Mouse (Mus musculus): ENCODE measurements at regions not wholly inside any gene's neighbourhood (a gene's known extent, or its start where the extent isn't known, plus 50 kb on each side); places are given as distances from the start of the nearest gene placed in this dataset.

DNA sequence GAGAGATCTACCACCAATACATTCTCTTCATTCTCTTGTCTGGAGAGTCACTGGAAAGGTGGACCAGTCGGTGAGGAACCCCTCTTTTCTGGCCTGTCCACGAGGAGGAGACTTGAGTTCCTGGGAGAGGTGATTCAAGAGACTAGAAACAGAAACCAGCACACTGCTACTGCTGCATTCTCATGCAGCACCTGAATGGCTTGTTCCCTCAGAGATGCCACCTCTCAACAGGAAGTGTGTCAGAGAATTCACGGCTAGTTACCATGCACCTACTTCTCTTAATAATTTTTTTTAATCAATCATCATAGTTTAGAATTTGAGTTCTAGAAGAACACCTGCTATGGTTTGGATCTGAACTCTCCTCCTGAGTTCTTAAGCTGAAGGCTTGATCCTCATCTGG is 52.0 kb upstream of the Dynlrb2 start:
- in situ Hi-C loops (cut with MboI; ENCODE audit: low sequenced_read_pairs) = no loop called here

DNA sequence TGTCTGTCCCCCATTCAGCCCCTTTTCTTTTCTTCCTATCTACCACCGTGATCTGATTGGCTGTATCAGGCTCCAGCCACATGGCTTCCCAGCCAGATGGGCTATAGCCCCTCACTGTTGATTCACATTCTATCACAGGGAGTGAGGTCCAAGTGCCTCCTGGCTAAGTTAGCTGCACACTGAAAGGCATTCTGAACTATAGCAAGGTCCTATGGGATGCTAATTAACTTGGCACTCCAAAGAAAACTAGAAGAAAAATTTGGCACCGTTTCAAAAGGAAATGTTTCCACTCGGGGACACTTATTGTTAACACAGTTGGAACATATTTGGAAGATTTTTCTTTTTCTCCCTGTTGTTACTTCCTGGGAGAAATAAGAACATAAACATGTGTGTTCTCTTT is 53.4 kb upstream of the Dynlrb2 start:
- in situ Hi-C loops (cut with MboI; ENCODE audit: low sequenced_read_pairs) = no loop called here

DNA sequence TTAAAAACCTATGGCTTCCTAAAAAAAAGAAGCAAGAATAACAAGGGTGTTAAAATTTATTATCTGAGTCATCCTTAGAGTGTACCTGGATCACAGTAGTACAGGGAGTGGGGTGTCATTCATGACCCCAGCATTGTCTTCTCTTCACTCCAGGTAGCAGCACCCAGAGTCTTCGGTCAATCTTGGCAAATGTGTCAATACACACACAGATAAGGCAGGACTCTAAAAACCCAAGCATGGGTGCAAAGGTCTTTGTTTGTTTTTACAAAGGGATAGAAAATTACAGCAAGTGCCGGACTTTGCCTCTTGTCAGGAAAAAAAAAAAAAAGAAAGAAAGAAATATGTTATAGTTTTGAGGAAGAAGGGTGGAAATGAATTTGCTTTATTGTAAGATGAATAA is 57.3 kb upstream of the Dynlrb2 start:
- in situ Hi-C loops (cut with MboI; ENCODE audit: low sequenced_read_pairs) = loop anchor here (25.0 kb wide), 1 partner anchor 1985 kb away; no protein-coding TSS in a partner anchor

DNA sequence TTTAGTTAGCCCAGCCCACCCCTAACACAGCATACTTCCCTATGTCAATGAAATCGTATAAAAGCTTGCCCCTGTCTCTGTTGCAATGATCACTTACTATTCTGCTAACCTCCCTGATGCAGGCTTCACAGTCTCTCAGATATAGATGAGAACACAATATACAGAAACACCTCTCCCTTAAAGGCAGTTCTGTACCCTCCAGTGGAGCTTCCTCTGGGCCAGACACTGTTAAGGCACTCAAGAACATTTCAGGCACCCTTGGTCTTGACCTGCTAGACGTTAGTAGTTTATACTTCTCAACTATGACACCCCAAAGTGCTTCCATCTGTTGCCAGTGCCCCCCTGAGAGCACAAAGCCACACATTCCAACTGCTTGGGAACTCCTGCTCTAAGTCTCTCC is 61.9 kb upstream of the Dynlrb2 start:
- in situ Hi-C loops (cut with MboI; ENCODE audit: low sequenced_read_pairs) = loop anchor here (25.0 kb wide), 1 partner anchor 1981 kb away; no protein-coding TSS in a partner anchor

DNA sequence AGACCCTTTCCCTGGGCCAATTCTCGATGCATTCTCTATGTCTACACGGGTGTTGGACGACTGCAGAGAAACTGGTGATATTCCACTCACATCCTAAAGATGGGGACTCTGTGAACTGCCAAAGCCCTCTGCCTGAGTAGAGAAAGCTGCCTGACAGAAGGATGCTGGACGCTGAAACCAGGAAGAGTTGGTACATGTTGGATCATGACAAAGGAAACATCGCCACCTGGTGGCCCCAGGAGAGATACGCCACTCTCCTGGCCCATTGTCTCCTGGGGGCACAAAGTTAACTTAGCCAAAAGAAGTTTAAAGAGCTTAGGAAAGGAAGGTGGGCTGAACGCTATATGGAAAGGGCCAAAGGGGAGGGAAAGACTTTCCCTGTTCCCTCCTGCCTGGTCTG is 65.9 kb upstream of the Dynlrb2 start:
- in situ Hi-C loops (cut with MboI; ENCODE audit: low sequenced_read_pairs) = loop anchor here (25.0 kb wide), 1 partner anchor 1977 kb away; no protein-coding TSS in a partner anchor

DNA sequence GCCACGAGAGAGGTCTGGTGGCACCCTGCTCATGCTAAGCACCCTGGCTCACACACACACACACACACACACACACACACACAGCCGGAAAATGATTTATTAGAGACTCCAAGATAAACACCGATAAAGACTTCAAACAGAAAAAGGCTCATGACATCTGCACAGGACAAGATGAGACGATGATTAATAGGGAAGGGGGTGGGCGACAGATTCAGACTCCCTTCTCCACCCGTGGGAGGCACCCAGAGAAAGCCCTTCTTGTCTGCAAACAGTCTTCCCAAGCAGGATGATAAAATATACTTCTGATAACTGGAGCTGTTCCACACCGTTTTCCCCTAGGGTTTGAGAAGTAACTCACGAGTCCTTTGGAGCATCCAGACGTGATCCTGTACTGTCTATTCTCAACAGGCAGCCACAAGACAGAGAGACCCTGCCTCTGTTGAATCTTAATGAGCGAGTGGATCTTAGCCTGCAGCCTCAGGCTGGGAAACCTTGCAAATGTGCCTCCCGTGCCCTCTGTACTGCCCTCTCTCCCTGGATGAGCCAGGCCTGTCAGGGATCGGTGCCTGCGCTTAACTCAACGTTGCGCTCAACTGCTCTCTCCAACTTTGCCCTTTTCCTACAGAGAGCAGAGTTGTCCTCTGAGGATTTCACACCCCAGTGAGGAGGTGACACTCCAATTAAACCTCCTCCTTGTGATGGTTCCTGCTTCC is 69.3 kb upstream of the Dynlrb2 start:
- in situ Hi-C loops (cut with MboI; ENCODE audit: low sequenced_read_pairs) = loop anchor here (25.0 kb wide), 1 partner anchor 1973 kb away; no protein-coding TSS in a partner anchor

DNA sequence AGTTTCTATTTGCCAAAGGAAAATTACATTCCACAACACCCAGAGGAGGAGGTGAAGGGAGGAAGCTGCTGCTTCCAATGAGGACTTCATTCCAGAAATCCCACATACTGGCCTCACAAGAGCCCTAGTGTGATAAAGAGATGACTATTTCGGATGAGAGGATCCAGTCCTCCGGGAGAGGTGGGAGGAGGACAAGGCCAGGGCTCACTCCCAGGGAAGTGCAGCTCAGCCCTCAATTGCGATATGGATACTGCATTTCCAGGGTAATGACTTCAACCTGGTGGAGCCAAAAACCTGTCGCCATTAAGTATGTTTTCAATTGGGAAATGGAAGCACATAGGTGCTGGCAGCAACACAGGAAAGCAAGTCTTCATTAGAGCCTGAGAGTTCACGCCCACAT is 74.7 kb upstream of the Dynlrb2 start:
- in situ Hi-C loops (cut with MboI; ENCODE audit: low sequenced_read_pairs) = loop anchor here (25.0 kb wide), 1 partner anchor 1968 kb away; no protein-coding TSS in a partner anchor

DNA sequence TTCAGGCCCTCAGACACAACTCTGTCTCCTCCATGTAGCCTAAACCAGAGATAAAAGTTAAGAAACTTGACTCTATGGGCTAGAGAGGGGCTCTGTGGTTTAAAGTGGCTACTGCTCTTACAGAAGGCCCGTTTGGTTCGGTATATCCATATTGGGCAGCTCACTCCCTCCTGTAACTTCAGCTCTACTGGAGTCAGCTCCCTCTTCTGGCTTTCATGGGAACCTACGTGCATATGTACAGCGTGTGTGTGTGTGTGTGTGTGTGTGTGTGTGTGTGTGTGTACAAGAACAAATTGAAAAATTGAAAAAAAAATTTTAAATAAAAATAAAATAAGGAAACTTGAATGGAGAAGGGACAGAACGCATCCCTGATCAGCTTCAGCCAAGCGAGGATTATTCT is 75.1 kb upstream of the Dynlrb2 start:
- in situ Hi-C loops (cut with MboI; ENCODE audit: low sequenced_read_pairs) = loop anchor here (25.0 kb wide), 1 partner anchor 1967 kb away; no protein-coding TSS in a partner anchor

DNA sequence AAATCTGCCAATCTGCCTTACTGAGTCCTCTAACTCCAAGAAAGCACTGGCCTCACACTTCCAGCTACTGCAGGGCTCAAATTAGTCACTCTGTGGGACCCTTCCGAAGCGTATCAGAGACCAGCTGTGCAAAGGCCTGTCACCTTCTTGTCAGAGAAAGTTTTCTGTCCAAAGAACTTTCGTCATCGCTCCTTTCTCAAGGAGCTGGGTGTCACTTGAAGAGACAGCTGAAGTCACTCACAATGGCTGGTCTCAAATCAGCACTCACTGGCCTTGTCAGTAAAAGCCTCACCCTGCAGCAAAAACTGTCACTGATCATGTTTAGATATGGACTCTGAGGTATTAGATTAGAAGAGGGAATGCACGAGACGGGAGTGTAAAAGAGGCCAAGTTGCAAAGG is 81.9 kb upstream of the Dynlrb2 start:
- in situ Hi-C loops (cut with MboI; ENCODE audit: low sequenced_read_pairs) = no loop called here

DNA sequence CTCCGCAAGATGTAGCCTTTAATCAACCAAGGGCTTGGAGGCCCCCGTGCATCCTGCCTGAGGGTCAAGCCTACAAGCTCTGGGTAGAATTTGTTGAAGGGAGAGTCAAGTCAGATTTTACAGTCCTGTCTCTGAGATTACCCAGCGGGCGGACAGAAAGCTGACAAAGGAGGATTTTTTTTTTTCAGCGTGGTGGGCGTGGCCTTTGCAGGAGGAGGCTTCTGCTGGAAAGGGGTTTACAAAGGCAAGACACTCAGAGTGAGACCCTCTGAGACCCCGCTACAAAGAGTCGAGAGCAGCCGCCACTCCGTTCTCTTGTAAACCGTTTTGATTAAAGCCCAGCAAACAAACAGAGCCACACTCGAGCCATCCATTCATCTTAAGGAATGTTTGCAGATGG is 92.1 kb upstream of the Dynlrb2 start:
- in situ Hi-C loops (cut with MboI; ENCODE audit: low sequenced_read_pairs) = no loop called here

DNA sequence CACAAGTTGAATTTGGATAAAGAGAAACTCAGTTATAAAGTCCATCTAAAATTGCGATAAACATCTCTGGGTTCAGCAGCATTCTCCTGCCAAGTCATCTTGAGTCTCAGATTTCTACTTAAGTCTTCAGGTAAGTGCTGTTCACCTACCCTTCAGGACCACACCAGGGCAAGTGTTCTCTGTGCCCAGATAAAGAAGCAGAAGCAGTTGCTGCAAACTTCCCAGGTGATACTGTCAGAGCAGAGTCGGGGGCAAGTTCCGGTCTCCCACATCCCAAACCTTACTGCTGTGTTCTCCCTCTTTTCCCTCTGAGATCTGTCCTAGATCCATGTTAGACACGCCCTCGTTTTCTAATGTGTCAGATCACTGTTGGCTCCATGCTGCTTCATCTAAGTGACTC is 94.7 kb upstream of the Dynlrb2 start:
- in situ Hi-C loops (cut with MboI; ENCODE audit: low sequenced_read_pairs) = no loop called here

DNA sequence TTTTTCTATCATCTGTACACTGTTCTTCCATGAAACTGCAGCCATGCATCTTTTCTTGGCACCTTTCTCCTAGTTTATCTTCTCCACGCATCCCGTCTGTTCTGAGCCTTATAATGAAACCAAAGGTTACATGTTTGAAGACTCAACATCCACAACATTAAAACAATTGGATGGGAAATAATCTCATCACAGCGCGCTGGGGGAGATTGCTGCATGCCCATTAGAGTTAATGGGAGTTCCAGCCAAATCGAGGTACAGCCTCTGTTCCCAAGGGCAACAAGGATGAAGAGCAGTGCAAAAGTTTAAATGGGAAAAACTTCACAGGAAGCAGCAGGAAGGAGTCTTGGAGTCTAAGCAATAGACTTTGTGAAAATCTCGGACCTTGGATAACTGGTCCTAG is 95.8 kb upstream of the Dynlrb2 start:
- in situ Hi-C loops (cut with MboI; ENCODE audit: low sequenced_read_pairs) = no loop called here

DNA sequence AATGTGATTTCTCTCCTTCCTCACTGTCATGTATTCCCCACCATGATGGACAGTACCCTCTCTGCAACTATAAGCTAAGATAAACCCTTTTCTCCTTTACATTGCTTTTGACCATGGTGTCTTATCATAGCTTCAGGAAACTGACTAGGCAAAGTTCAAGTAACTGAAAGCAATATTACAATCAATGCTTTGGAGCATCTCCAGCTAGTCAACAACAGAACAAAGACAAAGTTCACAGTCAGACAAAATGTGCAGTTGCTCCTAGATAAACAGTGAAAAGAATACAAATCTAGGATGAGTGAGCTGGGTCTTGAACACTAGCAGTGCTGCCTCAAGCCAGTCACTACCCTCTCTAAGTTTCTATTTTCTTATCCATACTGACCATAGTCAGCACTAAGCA is 100.2 kb upstream of the Dynlrb2 start:
- in situ Hi-C loops (cut with MboI; ENCODE audit: low sequenced_read_pairs) = no loop called here

DNA sequence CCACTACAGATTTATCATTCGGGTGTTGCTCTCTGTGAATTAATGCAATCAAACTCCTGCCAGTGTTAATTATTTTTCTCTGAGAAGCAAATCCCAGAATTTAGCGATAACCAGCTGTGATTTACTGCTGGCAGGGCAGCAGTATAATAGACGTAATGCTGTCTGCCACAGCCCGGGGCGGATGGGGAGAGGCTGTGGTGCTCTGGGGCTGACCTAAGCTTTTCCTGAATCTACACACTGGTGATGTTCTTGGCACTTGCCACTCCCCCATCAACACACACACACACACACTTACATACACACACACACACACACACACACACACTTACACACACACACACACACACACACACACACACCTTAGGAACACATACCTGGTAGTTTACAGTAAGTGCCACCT is 101.4 kb upstream of the Dynlrb2 start:
- in situ Hi-C loops (cut with MboI; ENCODE audit: low sequenced_read_pairs) = no loop called here

DNA sequence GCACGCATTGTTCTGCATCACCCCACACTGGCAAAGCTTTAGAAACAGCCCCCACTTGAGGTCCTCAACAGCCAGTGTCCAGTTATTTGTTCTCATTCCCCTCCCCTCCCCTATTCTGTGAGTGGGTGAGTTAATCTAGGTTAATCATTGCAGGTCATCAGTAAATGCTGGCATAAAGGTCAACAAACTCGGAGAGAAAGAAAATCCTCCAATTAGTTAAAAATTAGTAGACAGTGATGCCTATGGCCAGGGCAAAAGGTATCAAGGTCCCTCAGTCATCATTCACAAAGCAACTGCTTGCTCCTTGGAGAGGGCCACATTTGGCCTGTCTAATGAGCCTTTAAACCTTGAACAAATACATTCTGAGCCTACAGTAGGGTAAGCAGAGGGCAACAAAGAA is 105.3 kb upstream of the Dynlrb2 start:
- in situ Hi-C loops (cut with MboI; ENCODE audit: low sequenced_read_pairs) = no loop called here

DNA sequence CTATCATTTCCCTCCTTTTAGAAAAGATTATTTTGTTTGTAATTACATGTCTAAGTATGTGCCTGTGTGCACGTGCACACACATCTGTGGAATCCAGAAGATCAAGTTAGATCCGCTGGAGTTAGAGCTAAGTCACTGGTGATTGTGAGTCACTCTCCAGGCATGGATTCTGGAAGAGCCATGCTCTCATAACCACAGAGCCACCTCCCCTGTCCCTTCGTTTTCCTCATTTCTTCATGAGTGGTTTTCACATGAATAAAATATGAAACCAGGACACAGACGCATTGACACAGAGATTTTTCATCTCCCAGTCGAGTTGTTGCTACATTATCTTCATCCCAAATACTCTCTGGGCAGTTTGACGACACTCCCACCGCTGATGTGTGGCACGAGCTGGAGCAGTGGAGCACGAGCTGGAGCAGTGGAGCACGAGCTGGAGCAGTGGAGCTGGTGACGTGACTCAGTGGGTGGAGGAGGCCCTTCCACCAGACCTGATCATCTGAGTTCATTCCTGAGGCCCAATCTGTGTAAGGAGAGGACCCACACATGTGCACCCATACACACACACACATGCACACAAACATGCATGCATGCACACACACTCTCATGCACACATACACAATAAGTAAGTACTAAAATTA is 106.1 kb upstream of the Dynlrb2 start:
- in situ Hi-C loops (cut with MboI; ENCODE audit: low sequenced_read_pairs) = no loop called here

DNA sequence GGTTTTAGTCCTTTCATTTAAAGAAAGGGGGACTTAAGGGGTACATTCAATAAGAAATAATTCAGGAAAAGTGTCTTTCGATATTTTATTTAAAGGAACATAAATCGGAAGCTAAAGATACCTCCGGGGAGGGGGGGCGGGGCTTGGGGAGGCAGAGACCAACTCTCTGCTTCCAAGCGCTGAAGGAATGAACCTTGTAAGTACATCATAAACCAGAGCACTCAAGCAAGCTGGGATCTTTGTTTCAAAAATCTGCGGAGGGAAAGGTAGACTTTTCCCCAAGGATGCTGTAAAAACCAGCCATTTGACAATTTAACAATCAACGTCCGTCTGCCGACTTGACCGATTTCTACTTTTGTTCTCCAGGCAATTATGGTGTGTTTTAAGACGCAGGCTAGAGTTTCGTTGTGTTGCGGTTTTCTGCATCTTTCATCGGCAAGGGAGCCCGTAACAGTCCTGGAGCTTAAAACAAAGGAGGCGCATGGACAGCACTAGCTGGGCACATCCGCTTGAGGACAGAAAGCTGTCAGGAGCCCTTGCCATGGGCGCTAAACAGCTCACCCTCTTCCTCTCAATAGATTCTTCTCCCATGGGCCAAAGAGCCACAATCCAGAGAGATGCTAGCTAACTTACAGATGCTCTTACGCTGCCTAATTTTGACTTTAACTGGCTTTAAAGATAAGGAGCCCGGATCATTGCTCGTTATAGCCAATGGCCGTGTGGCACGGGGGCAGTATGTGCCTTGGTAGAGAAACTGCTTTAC is 119.4 kb upstream of the Dynlrb2 start:
- in situ Hi-C loops (cut with MboI; ENCODE audit: low sequenced_read_pairs) = no loop called here

DNA sequence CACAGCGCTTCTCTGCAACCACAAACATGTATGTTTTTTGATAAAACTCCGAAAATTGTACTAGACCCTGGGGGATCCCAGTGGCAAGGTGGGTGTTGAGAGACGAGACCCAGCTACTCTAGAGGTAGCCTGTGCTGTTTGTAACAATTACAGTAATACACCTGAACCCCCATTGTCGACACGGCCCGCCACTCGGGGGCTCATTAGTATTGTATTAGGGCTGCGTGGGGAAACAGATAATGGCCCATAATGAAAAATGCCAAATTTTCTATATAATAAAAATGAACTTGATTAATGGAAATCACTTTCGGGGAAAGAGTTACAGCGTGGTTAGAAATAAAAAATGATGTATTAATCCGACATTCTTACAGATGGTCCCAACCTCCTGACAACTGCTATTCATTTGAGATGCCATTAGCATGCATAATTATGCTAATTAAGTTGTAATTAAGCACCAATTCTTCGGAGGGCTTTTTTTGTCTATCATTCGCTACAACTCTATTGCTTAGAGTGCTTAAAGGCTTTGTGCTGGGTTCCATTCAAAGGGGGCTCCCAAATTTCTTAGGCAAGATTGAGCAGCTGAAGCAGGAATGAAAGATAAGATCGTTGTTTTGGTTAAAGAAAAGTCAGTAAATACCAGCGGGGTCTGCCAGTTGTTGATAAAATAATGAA is 120.2 kb upstream of the Dynlrb2 start:
- in situ Hi-C loops (cut with MboI; ENCODE audit: low sequenced_read_pairs) = no loop called here

DNA sequence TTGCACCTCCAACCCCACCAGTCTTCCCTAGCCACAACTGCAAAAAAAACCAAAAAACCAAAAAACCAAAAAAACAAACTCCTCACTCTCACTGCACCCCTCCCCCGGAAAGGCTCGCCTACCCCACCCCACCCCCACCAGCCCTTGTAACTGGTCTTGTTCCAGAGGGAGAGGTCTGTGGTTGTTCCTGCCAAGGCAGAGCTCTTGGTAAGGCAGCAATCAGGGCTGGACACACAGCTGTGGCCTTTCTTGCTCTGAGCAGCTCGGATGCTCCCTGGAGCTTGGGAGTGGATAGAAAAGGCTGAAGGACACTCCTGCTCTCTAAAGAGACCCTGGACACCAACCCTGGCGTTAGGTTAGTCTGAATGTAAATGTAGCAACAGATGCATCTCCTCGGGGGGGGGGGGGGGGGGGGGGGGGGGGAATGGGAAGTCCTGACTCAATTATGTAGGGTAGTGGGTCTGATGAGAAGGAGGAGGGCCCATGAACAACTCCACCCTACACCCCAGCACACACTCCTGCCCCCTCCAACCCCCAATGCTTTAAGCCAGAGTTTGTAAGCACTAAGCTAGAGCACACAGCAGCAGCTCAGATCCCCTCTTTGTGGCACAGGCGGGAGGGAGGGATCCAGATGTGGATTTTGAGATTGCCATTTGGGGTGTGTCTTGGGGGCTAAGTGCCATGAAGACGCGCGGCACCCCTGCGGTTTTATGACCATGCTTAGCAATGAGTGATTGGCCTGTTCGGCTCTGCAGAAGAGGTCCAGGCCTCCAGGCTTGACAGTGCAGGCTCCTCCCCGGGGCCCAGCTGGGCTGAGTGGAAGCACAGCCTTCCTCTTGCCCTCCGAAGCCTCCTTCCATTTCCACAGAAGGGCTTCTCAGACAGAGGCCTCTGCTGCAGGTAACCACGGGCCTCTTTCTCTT is 121.0 kb upstream of the Dynlrb2 start:
- in situ Hi-C loops (cut with MboI; ENCODE audit: low sequenced_read_pairs) = no loop called here

DNA sequence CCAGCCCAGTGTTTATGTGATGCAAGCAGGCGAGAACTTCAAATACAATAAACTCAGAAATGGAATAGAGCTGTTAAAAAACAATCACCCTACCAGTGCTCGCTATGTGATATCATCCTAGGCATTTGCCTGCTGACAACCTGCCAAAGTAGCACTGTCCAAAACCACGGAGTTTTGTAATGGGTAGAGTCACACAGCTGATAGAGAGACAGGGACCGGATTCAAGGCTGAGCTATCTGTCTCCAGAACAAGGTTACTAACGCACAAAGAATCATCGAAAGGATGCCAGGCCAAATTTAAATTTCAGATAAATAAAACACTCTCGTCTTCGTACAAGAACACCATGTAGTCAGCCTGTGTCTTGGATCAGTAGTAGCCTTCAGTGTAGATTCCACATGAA is 121.7 kb upstream of the Dynlrb2 start:
- in situ Hi-C loops (cut with MboI; ENCODE audit: low sequenced_read_pairs) = no loop called here

Measured in CH12F3 (cell line).